Mouse (Mus musculus) lung, postnatal 0 days (tissue): ENCODE results near the gene Pthlh. TPM values are rescaled to one million over a fixed set of nuclear protein-coding genes. Genes with fewer than 3 reads are reported as not detected.

Source experiments
- ATAC-seq: fragments of 200-750 bp; cut with Nextera tagmentation; 2 replicates; pipeline ENCODE4 v1.8.0; 2017; ENCODE audit warnings: moderate library complexity
- DNase-seq: peaks from one replicate; pipeline ENCODE4 v3.0.0-alpha.2; 2016; ENCODE audit warnings: low spot score
- H3K27ac ChIP-seq: fragments of 300-500 bp; sonication (generic); 2 replicates; pipeline ENCODE4 v1.5.1; 2014; ENCODE audit warnings: antibody characterized with exemption, mild to moderate bottlenecking, low read length, mixed read lengths
- H3K27me3 ChIP-seq: fragments of 300-500 bp; sonication (generic); replicated peaks from 2 replicates; pipeline ENCODE4 v1.6.1; 2014; ENCODE audit warnings: low read length, mixed read lengths; ENCODE audit not compliant: insufficient read depth
- H3K36me3 ChIP-seq: fragments of 300-500 bp; sonication (generic); 2 replicates; pipeline ENCODE4 v1.6.1; 2014; ENCODE audit warnings: low read length, mixed read lengths; ENCODE audit not compliant: insufficient read depth
- H3K4me1 ChIP-seq: fragments of 300-500 bp; sonication (generic); 2 replicates; pipeline ENCODE4 v1.6.1; 2014; ENCODE audit warnings: antibody characterized with exemption, low read depth, low read length, mixed read lengths; ENCODE audit not compliant: insufficient read depth
- H3K4me2 ChIP-seq: fragments of 300-500 bp; sonication (generic); replicated peaks from 2 replicates; pipeline ENCODE4 v1.6.1; 2014; ENCODE audit warnings: low read depth, mild to moderate bottlenecking, low read length, moderate library complexity, mixed read lengths
- H3K4me3 ChIP-seq: fragments of 300-500 bp; sonication (generic); 2 replicates; pipeline ENCODE4 v1.5.1; 2014; ENCODE audit warnings: low read depth, low read length
- H3K9ac ChIP-seq: fragments of 300-500 bp; sonication (generic); replicated peaks from 2 replicates; pipeline ENCODE4 v1.6.1; 2014; ENCODE audit warnings: low read depth, mild to moderate bottlenecking
- H3K9me3 ChIP-seq: fragments of 300-500 bp; sonication (generic); 2 replicates; pipeline ENCODE4 v1.6.1; 2016; ENCODE audit warnings: low read length, mixed read lengths
- CTCF ChIP-seq: IDR thresholded peaks from 2 replicates; pipeline ENCODE4 v1.5.1; 2016; ENCODE audit warnings: antibody characterized with exemption, mild to moderate bottlenecking
- EP300 ChIP-seq: IDR thresholded peaks from 2 replicates; pipeline ENCODE4 v1.6.1; 2016; ENCODE audit warnings: antibody characterized with exemption, mild to moderate bottlenecking, control low read depth
- WGBS: fragments of 180-500 bp; shearing (Covaris S2); extraction: QIAGEN DNeasy Blood & Tissue Kit; methylation state at CpG from one replicate; pipeline ENCODE4 v1.1.7; 2014; 5-methylcytosine and 5-hydroxymethylcytosine counted together
- polyA plus RNA-seq: library from polyadenylated mRNA; unstranded; fragments of >200 nt; fragmentation: Nextera tagmentation; extraction: Ambion mirVana; gene quantifications from 2 replicates; pipeline ENCODE4 v1.2.1, GENCODE M21; 2015

The Pthlh gene
- polyA plus RNA-seq, 1 experiment from 2014 or later, result 1.5 TPM

- Histone ChIP-seq H3K36me3 (no peaks in the 10 kb centered on the region), H3K4me2 (no peak overlapping the region), H3K4me1 (no peaks in the 10 kb centered on the region), H3K9ac (no peak overlapping the region), H3K4me3 (no peak overlapping the region), H3K27ac (no peak overlapping the region), H3K9me3 (no peaks in the 10 kb centered on the region), H3K27me3 (no peaks in the 10 kb centered on the region)
- ATAC-seq (no peak), DNase-seq (no peak)
- TF ChIP-seq EP300, result no peak
- TF ChIP-seq CTCF, result no peak
- WGBS, result 69% methylated on average over 1 of the region's 1 CpGs
These were observed 47.8 kb downstream of the Pthlh start for GRCm38 (mm10) chr6:147216156-147216555.

GRCm38 (mm10) chr6:147207821-147208330 lies 56.1 kb downstream of the Pthlh start:
- ATAC-seq, result no peak
- no peaks in the 10 kb centered on the region for H3K36me3 ChIP-seq
- no peak overlapping the region for H3K4me2 ChIP-seq
- H3K27ac ChIP-seq, result no peak overlapping the region
- H3K4me3 ChIP-seq, result no peak overlapping the region
- H3K9me3 ChIP-seq, result no peaks in the 10 kb centered on the region
- TF ChIP-seq CTCF (no peak), EP300 (no peak)
- H3K9ac ChIP-seq, result no peak overlapping the region
- no peaks in the 10 kb centered on the region for H3K4me1 ChIP-seq
- DNase-seq, result no peak
- H3K27me3 ChIP-seq, result no peaks in the 10 kb centered on the region
- WGBS, result 77% methylated on average over 5 of the region's 5 CpGs

Other genes starting within 250 kb of the Pthlh start
- 0.61 and 0.71 TPM in 2 replicates for gene Rep15, start 231.6 kb downstream of the Pthlh start, polyA plus RNA-seq
- gene Mrps35, start 221.4 kb downstream of the Pthlh start, polyA plus RNA-seq, result 64.7 and 69.3 TPM in 2 replicates
- 3.4 and 3.6 TPM in 2 replicates for gene Mansc4, start 177.2 kb downstream of the Pthlh start, polyA plus RNA-seq
- gene Klhl42, start 172.8 kb downstream of the Pthlh start, polyA plus RNA-seq, result 3.9 and 4.4 TPM in 2 replicates
- gene Ccdc91, start 211.6 kb upstream of the Pthlh start, polyA plus RNA-seq, result 23.9 and 27.0 TPM in 2 replicates